Mouse (Mus musculus): ENCODE measurements around the gene Hist1h3c.

GRCm38 (mm10) chr13:23724239-23724638 is 21.2 kb downstream of the Hist1h3c start:
- TF ChIP-seq CTCF (conservative IDR thresholded peaks at IDR 0.05; ENCODE audit: low read length) (no peak), POU5F1 (IDR thresholded peaks at IDR 0.05; ENCODE audit: borderline replicate concordance, low read length) (no peak), NANOG (IDR thresholded peaks at IDR 0.05; ENCODE audit: borderline replicate concordance, low read length) (no peak)

All from E14TG2a.4 (cell line).